Mouse (Mus musculus): ENCODE results near the gene Fut2.
A peak's percentile ranks its signal among the peaks of the same experiment; 100 is the strongest.

The Fut2 gene

GRCm38 (mm10) chr7:45702316-45702715 lies 36.1 kb upstream of the Fut2 start:
- peak; percentile 23 for DNase-seq

GRCm38 (mm10) chr7:45701607-45702006 lies 35.4 kb upstream of the Fut2 start:
- DNase-seq = peak; percentile 36

GRCm38 (mm10) chr7:45701072-45701471 lies 34.9 kb upstream of the Fut2 start:
- no peak for DNase-seq

GRCm38 (mm10) chr7:45700301-45701015 lies 34.3 kb upstream of the Fut2 start:
- DNase-seq = peak; percentile 86

- peak; percentile 22 for DNase-seq
Measured at GRCm38 (mm10) chr7:45699523-45700141, 33.4 kb upstream of the Fut2 start, which contains the start of gene Car11. Gene Car11 (plus strand): TSS chr7:45699843.

- DNase-seq = no peak
Measured at GRCm38 (mm10) chr7:45697894-45698293, 31.7 kb upstream of the Fut2 start.

GRCm38 (mm10) chr7:45695098-45695497 lies 28.9 kb upstream of the Fut2 start:
- no peak for DNase-seq

- DNase-seq = no peak
Measured at GRCm38 (mm10) chr7:45693921-45694591, 27.9 kb upstream of the Fut2 start, which contains the start of gene Sec1. Gene Sec1 (minus strand): TSS chr7:45694402.

GRCm38 (mm10) chr7:45692364-45692763 lies 26.2 kb upstream of the Fut2 start:
- no peak for DNase-seq

GRCm38 (mm10) chr7:45689800-45690199 lies 23.6 kb upstream of the Fut2 start:
- no peak for DNase-seq

GRCm38 (mm10) chr7:45689099-45689498 lies 22.9 kb upstream of the Fut2 start:
- DNase-seq = no peak

GRCm38 (mm10) chr7:45686841-45687240 lies 20.6 kb upstream of the Fut2 start:
- no peak for DNase-seq

- DNase-seq = no peak
Measured at GRCm38 (mm10) chr7:45685811-45686210, 19.6 kb upstream of the Fut2 start.

GRCm38 (mm10) chr7:45683396-45684050 lies 17.3 kb upstream of the Fut2 start, which contains the start of gene Ntn5:
Gene Ntn5 (plus strand): TSS chr7:45684022.
- no peak for DNase-seq

- peak; percentile 75 for DNase-seq
Measured at GRCm38 (mm10) chr7:45682144-45683126, 16.2 kb upstream of the Fut2 start.

- no peak for DNase-seq
Measured at GRCm38 (mm10) chr7:45681046-45681736, 15.0 kb upstream of the Fut2 start.

GRCm38 (mm10) chr7:45679966-45680621 lies 13.9 kb upstream of the Fut2 start:
- no peak for DNase-seq

- DNase-seq = no peak
Measured at GRCm38 (mm10) chr7:45678513-45678912, 12.3 kb upstream of the Fut2 start.

GRCm38 (mm10) chr7:45677627-45678295 lies 11.6 kb upstream of the Fut2 start:
- no peak for DNase-seq

- DNase-seq = no peak
Measured at GRCm38 (mm10) chr7:45668921-45669320, 2.7 kb upstream of the Fut2 start.

Measured in kidney, adult 11 months (tissue).